Mouse (Mus musculus): ENCODE results near the gene Rela.

DNA sequence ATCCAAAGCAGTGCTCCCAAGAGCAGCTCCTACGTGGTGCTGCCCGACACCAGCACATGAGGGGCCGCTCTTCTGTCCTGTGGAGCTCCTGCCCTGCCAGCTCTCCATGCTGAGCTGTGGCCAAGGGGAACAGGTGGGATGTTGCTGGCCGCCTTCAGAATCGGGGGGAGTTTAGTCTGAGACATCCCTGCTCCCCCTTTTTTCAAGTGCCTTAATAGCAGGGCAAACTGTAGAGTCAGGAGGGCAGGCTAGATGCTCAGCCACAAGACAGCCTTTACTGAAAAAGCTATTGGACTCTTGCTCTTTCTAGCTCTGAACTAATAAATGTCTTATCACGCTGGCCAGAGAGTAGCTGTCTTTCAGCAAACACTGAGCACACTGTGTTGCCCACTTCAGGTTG is 10.5 kb downstream of the Rela start:
- TF ChIP-seq CTCF (IDR thresholded peaks at IDR 0.05; ENCODE audit: low read depth) (no peak), EP300 (IDR thresholded peaks at IDR 0.05; ENCODE audit: low read depth) (no peak)

Measured in heart, postnatal 0 days (tissue).